Mouse (Mus musculus): ENCODE measurements at regions not wholly inside any gene's neighbourhood (a gene's known extent, or its start where the extent isn't known, plus 50 kb on each side); places are given as distances from the start of the nearest gene placed in this dataset.

DNA sequence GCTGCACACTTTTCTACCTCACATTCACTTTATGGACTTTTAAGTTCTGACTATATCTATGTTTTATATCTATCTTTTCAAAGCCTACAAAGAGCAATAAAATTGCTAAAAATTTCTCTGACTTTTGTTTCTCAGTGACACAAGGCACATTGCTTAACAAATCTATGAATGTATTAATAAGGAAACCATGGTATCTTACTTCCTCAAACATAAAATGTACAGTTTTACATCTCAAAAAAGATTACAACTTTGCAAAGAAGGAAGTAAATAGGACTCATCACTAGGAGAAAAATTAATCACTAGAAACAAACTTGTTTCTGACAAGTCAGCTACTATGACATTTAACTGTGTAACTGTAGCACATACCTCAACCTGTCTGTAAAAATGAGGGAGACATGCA lies 76.5 kb upstream of the 2210010C04Rik start:
- TF ChIP-seq POLR2A (IDR thresholded peaks at IDR 0.05; ENCODE audit: low read depth, low read length) (no peak), CTCF (IDR thresholded peaks at IDR 0.05; ENCODE audit: extremely low read depth, insufficient read length, insufficient replicate concordance, low read depth, low read length) (no peak)
